Mouse (Mus musculus) mouse trophoblast stem cell (cell line): ENCODE data around the gene Smarcd2.
"Not testable (repeated sequence)": the region's sequence is repeated elsewhere in the genome, so short reads cannot be mapped to it uniquely, and the experiment has no call there.

Experiments used
- in situ Hi-C, 2 experiments: fragments of 300-500 bp; cut with MseI, MboI; formaldehyde crosslinking; loops; 2 replicates in 1 of 2; 3 replicates in 1 of 2; pipeline ENCODE4 v1.15.1; 2025

Gene Smarcd2

GRCm38 (mm10) chr11:106246834-106247233, 25.9 kb downstream of the Smarcd2 start:
- in situ Hi-C loops = no loop called here

GRCm38 (mm10) chr11:106233978-106234377, 38.8 kb downstream of the Smarcd2 start:
- in situ Hi-C loops = not testable (repeated sequence)

GRCm38 (mm10) chr11:106220603-106221002, 52.2 kb downstream of the Smarcd2 start:
- in situ Hi-C loops = no loop called here

- in situ Hi-C loops = no loop called here
These were observed 55.9 kb downstream of the Smarcd2 start, which contains the start of gene Ddx42 for GRCm38 (mm10) chr11:106216730-106217490. Gene Ddx42 (plus strand): TSS chr11:106216926.

- in situ Hi-C loops = no loop called here
These were observed 56.6 kb downstream of the Smarcd2 start, which contains the start of gene Ccdc47 for GRCm38 (mm10) chr11:106215927-106216729. Gene Ccdc47 (minus strand): TSS chr11:106216344.

- in situ Hi-C loops = no loop called here
These were observed 57.3 kb downstream of the Smarcd2 start for GRCm38 (mm10) chr11:106215450-106215859.

GRCm38 (mm10) chr11:106214856-106215255, 57.9 kb downstream of the Smarcd2 start:
- in situ Hi-C loops = no loop called here
